Mouse (Mus musculus) hindbrain, embryonic 14.5 days (tissue): ENCODE results near the gene Clcf1. TPM values are rescaled to one million over a fixed set of nuclear protein-coding genes. Genes with fewer than 3 reads are reported as not detected.

ENCODE experiments used
- ATAC-seq: fragments of 200-750 bp; cut with Nextera tagmentation; 2 replicates; pipeline ENCODE4 v1.8.0; 2017; ENCODE audit warnings: moderate number of reproducible peaks, mild to moderate bottlenecking, moderate TSS enrichment, moderate library complexity; ENCODE audit not compliant: low FRiP score
- DNase-seq: peaks from one replicate; pipeline ENCODE4 v3.0.0-alpha.2; 2015; ENCODE audit warnings: low spot score
- H3K27ac ChIP-seq: fragments of 300-500 bp; sonication (generic); 2 replicates; pipeline ENCODE4 v1.5.1; 2014; ENCODE audit warnings: mild to moderate bottlenecking, moderate library complexity
- H3K27me3 ChIP-seq: fragments of 300-500 bp; sonication (generic); 2 replicates; pipeline ENCODE4 v1.6.1; 2014; ENCODE audit warnings: mild to moderate bottlenecking, low read length, mixed read lengths; ENCODE audit not compliant: control insufficient read depth, insufficient read depth
- H3K36me3 ChIP-seq: fragments of 300-500 bp; sonication (generic); replicated peaks from 2 replicates; pipeline ENCODE4 v1.6.1; 2014; ENCODE audit not compliant: control insufficient read depth, insufficient read depth
- H3K4me1 ChIP-seq: fragments of 300-500 bp; sonication (generic); replicated peaks from 2 replicates; pipeline ENCODE4 v1.6.1; 2014; ENCODE audit warnings: antibody characterized with exemption, low read length, mixed read lengths; ENCODE audit not compliant: control insufficient read depth, insufficient read depth
- H3K4me2 ChIP-seq: fragments of 300-500 bp; sonication (generic); replicated peaks from 2 replicates; pipeline ENCODE4 v1.6.1; 2014; ENCODE audit warnings: mild to moderate bottlenecking, moderate library complexity
- H3K4me3 ChIP-seq: fragments of 300-500 bp; sonication (generic); replicated peaks from 2 replicates; pipeline ENCODE4 v1.5.1; 2014; ENCODE audit warnings: mild to moderate bottlenecking, low read length
- H3K9ac ChIP-seq: fragments of 300-500 bp; sonication (generic); 2 replicates; pipeline ENCODE4 v1.6.1; 2014
- H3K9me3 ChIP-seq: fragments of 300-500 bp; sonication (generic); 2 replicates; pipeline ENCODE4 v1.6.1; 2016; ENCODE audit warnings: low read length; ENCODE audit not compliant: control insufficient read depth
- WGBS: fragments of 180-500 bp; shearing (Covaris S2); extraction: QIAGEN DNeasy Blood & Tissue Kit; methylation state at CpG from one replicate; pipeline ENCODE4 v1.1.7; 2014; 5-methylcytosine and 5-hydroxymethylcytosine counted together
- polyA plus RNA-seq: library from polyadenylated mRNA; unstranded; fragments of >200 nt; fragmentation: Nextera tagmentation; extraction: Ambion mirVana; gene quantifications from 2 replicates; pipeline ENCODE4 v1.2.1, GENCODE M21; 2014

Clcf1 gene
- polyA plus RNA-seq, 1 experiment from 2014 or later, result 0.51 TPM

DNA sequence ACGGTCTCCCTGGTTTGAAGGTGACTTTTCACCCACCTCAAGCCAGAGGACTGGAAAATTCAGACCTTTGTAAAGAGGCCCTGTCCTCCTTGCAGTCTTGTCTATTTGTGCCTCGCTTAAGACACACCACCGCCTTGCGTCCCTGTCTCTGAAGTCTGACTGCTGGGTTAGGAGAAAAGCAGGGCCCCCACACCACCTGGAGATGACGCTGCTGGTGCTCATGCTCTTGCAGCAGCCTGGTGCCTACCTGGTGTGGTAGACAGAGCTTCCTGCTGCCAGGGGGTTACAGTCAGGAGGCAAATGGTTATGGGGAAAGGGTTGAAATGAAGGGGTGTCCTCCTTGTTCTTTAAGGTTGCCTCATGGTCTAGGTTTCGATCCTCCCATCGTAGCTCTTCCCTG, 40.2 kb downstream of the Clcf1 start:
- Histone ChIP-seq H3K27me3 (no peaks in the 10 kb centered on the region), H3K36me3 (no peaks in the 10 kb centered on the region), H3K4me2 (no peak overlapping the region), H3K4me1 (0 out of 2 replicates have a peak, but pooled peaks cover 4% of the 10 kb centered on the region), H3K9me3 (no peaks in the 10 kb centered on the region), H3K4me3 (no peak overlapping the region), H3K27ac (no peak overlapping the region), H3K9ac (no peak overlapping the region)
- 93% methylated on average over 7 of the region's 7 CpGs for WGBS
- no peak for ATAC-seq
- DNase-seq, result no peak

DNA sequence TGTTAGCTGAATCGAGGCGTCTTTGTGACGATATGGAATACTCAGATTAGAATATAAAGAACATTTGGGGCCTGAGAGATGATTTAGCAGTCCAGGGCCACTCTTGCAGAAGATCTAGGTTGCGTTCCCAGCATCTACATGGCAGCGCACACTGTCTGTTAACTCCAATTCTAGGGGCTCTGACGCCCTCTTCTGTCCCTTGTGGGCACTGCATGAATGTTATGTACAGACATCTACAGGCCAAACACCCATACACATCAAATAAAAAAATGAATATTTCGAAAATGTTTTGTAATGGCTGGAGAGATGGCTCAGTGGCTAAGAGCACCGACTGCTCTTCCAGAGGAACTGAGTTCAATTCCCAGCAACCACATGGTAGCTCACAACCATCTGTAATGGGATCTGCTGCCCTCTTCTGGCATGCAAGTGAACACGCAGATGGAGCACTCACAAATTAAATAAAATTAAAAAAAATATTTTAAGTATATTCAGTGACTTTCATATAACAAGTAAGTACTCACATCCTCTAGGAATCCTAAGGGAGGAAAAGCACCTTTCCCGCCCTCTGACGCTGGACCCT, 41.6 kb downstream of the Clcf1 start:
- WGBS, result 71% methylated on average over 11 of the region's 11 CpGs
- DNase-seq (no peak), ATAC-seq (no peak)
- H3K4me3 ChIP-seq, result no peak overlapping the region
- H3K9ac ChIP-seq, result no peak overlapping the region
- H3K27me3 ChIP-seq, result no peaks in the 10 kb centered on the region
- H3K4me2 ChIP-seq, result no peak overlapping the region
- no peaks in the 10 kb centered on the region for H3K36me3 ChIP-seq
- no peaks in the 10 kb centered on the region for H3K9me3 ChIP-seq
- 0 out of 2 replicates have a peak, but pooled peaks cover 4% of the 10 kb centered on the region for H3K4me1 ChIP-seq
- H3K27ac ChIP-seq, result no peak overlapping the region

- DNase-seq (peak; percentile 99), ATAC-seq (peak; percentile 91)
- no peak overlapping the region for H3K27ac ChIP-seq
- H3K36me3 ChIP-seq, result no peaks in the 10 kb centered on the region
- 0 out of 2 replicates have a peak, but pooled peaks cover 4% of the 10 kb centered on the region for H3K4me1 ChIP-seq
- H3K9me3 ChIP-seq, result no peaks in the 10 kb centered on the region
- peak overlapping the region; percentile 85 for H3K4me2 ChIP-seq
- H3K9ac ChIP-seq, result peak overlapping the region; percentile 60
- H3K4me3 ChIP-seq, result peak overlapping the region; percentile 59
- WGBS, result under 1% methylated on average over 41 of the region's 41 CpGs
- H3K27me3 ChIP-seq, result no peaks in the 10 kb centered on the region
These were observed 43.3 kb downstream of the Clcf1 start for GRCm38 (mm10) chr19:4257216-4257896.

DNA sequence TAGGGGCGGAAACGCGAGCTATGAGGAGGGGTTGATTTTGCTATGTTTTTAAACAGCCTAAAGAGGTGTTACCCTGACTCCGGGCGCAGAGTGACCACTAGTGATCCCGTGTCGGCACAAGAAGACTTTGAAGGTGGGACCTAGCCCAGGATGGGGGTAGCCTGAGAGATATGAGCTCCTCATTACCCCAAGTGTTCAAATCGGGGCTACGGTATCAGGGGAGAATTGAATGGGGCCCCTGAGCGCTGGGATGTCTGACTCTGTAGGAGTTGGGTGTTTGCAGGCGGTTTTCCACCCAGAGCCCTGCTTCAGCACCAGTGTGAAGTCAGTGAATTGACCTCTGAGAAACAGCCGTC, 43.8 kb downstream of the Clcf1 start:
- Histone ChIP-seq H3K9ac (peak overlapping the region; percentile 60), H3K9me3 (no peaks in the 10 kb centered on the region), H3K27ac (no peak overlapping the region), H3K4me1 (0 out of 2 replicates have a peak, but pooled peaks cover 4% of the 10 kb centered on the region), H3K4me2 (peak overlapping the region; percentile 85), H3K4me3 (peak overlapping the region; percentile 59), H3K36me3 (no peaks in the 10 kb centered on the region), H3K27me3 (no peaks in the 10 kb centered on the region)
- ATAC-seq, result no peak; the same call in 1 of the 2 replicates
- DNase-seq, result no peak
- WGBS, result 16% methylated on average over 12 of the region's 12 CpGs

DNA sequence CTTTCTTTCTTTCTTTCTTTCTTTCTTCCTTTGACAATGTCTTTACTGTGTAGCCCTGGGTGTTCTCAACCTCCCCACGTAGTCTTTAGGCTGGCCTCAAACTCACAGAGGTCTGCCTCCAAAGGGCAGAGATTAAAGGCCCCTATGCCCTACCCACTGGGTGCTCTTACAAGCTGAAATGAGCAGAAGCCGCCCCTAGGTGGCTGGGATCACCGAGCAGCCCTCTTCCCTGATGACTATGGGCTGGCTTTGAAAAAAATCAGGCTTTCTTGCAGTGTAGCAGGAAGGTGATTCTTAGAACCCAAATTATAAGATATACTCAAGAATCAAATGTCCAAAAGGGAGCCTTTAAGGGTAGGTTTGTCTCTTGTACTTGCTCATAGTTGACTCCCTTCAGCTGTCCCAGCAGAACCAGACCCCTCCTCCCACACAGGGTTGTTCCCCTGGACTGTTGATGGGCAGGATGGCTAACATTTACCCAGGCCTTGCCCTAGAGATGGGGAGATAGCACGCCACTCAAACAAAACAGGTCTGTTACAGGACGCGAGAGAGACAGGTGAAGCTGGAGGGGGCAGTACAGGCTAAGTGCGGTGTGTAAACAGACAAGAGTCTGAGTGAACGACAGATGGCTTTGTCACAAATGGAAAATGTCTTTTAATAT, 47.1 kb downstream of the Clcf1 start:
- 57% methylated on average over 8 of the region's 8 CpGs for WGBS
- Histone ChIP-seq H3K27me3 (no peaks in the 10 kb centered on the region), H3K4me1 (0 out of 2 replicates have a peak, but pooled peaks cover 4% of the 10 kb centered on the region), H3K9me3 (no peaks in the 10 kb centered on the region), H3K9ac (no peak overlapping the region), H3K4me3 (no peak overlapping the region), H3K36me3 (no peaks in the 10 kb centered on the region), H3K4me2 (no peak overlapping the region), H3K27ac (no peak overlapping the region)
- DNase-seq, result no peak
- no peak for ATAC-seq

DNA sequence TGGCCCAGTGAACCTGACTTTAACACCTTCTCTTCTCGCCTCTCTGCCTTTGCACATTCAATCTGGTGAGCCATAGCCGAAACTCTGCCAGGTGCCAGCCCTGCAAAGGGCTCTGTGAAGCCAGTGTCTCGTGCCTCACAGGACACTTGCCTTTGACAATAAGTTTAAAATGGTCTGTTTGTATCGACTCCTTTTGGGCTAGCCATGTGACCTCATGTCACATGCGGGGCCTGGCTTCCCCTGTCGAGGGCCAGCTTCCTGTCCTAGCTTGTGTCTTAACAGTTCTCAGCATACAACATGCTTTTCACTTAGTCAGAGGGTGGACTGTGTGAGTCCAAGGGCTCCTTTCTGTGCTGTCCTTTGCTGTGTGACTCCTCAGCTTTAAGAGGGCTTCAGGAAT, 48.7 kb downstream of the Clcf1 start:
- 80% methylated on average over 6 of the region's 6 CpGs for WGBS
- no peak overlapping the region for H3K4me3 ChIP-seq

GRCm38 (mm10) chr19:4263702-4264101, 49.7 kb downstream of the Clcf1 start:
- DNase-seq, result no peak
- Histone ChIP-seq H3K36me3 (no peaks in the 10 kb centered on the region), H3K27ac (no peak overlapping the region), H3K4me2 (no peak overlapping the region), H3K9me3 (no peaks in the 10 kb centered on the region), H3K4me1 (no peaks in the 10 kb centered on the region), H3K4me3 (no peak overlapping the region), H3K9ac (no peak overlapping the region), H3K27me3 (peaks cover 16% of the 10 kb centered on the region)
- 74% methylated on average over 14 of the region's 14 CpGs for WGBS
- ATAC-seq, result no peak

More for the DNA sequence above, 48.7 kb downstream of the Clcf1 start:
- Histone ChIP-seq H3K4me2 (no peak overlapping the region), H3K27ac (no peak overlapping the region), H3K27me3 (peaks cover 7% of the 10 kb centered on the region), H3K36me3 (no peaks in the 10 kb centered on the region), H3K4me1 (0 out of 2 replicates have a peak, but pooled peaks cover 3% of the 10 kb centered on the region), H3K9ac (no peak overlapping the region), H3K9me3 (no peaks in the 10 kb centered on the region)
- DNase-seq (no peak), ATAC-seq (no peak)

DNA sequence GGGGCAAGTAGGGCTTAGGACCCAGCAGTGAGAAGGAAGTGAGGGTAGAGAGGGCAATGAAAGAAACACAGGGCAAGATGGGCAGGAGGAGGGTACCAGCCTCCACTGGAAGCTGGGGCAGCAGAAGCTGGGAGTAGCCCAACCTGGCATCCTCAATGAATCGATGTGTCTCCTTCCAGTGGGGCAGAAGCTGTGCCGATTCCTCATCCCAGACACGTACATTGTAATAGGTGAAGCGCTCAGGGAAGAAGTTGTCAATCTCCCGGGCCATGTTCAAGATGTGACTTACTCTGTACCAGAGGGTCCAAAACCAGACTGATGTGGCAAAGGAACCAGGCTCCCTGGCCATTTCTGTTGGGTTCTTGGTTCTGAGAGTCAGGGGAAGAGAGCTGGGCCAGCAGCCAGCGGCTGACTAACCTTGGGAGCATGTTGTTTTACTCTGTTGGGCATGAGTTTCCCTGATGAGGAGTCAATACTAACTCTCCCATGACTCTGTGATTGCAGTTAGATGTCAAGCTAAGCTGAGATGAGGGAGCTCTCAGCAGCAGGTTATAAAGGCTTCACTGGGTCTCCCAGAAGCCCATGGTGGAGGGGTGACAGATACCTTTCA, 50.2 kb downstream of the Clcf1 start:
- Histone ChIP-seq H3K4me1 (peaks cover 3% of the 10 kb centered on the region; the same call in 1 of the 2 replicates), H3K4me3 (no peak overlapping the region), H3K36me3 (no peaks in the 10 kb centered on the region), H3K27ac (no peak overlapping the region), H3K9ac (no peak overlapping the region), H3K4me2 (no peak overlapping the region), H3K9me3 (no peaks in the 10 kb centered on the region), H3K27me3 (peaks cover 21% of the 10 kb centered on the region)
- WGBS, result 96% methylated on average over 6 of the region's 6 CpGs
- ATAC-seq, result no peak
- no peak for DNase-seq

DNA sequence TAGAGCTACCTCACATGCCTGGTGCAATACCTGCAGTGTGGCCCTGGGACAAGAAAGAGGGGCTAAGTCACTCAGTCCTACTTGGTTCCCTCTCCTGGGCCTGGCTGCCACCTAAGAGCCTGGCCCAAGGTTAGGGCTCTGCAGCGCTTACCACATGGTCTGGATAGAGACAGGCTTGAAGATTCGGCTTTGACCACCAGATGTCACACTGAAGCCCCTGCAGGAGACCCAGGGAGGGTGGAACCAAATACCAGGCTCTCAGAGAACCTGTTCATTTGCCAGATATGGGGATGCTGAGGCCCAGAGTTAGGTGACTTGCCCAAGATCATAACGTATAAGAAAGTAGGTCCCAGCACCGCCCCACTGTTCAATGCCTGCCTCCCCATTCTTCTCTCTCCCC, 51.9 kb downstream of the Clcf1 start:
- Histone ChIP-seq H3K4me2 (no peak overlapping the region), H3K36me3 (peaks cover 14% of the 10 kb centered on the region), H3K4me3 (no peak overlapping the region), H3K27ac (no peak overlapping the region), H3K9ac (no peak overlapping the region), H3K9me3 (no peaks in the 10 kb centered on the region), H3K27me3 (peaks cover 28% of the 10 kb centered on the region), H3K4me1 (peaks cover 3% of the 10 kb centered on the region; the same call in 1 of the 2 replicates)
- WGBS, result 67% methylated on average over 4 of the region's 4 CpGs
- ATAC-seq, result no peak
- no peak for DNase-seq
